Mouse (Mus musculus) CH12.LX (cell line): ENCODE data around the gene Hmga1b. TPM values are rescaled to one million over a fixed set of nuclear protein-coding genes. Genes with fewer than 3 reads are reported as not detected.

Experiments used
- DNase-seq: peaks from one replicate; pipeline ENCODE4 v3.0.0-alpha.2; 2013; ENCODE audit errors: extremely low read depth
- H3K27ac ChIP-seq: 2 replicates; pipeline ENCODE4 v1.5.1; 2012; ENCODE audit warnings: low read depth, mild to moderate bottlenecking, control low read depth, moderate library complexity; ENCODE audit not compliant: insufficient read depth
- H3K27me3 ChIP-seq: replicated peaks from 2 replicates; pipeline ENCODE3; 2012; ENCODE audit warnings: inconsistent platforms
- H3K36me3 ChIP-seq, 2 experiments: replicated peaks in 1 of 2; 2 replicates each; pipeline versions ENCODE3 to v1.6.1; 2012; ENCODE audit warnings: inconsistent platforms in 1 of 2, low read length in 1 of 2, mild to moderate bottlenecking in 1 of 2, mixed read lengths in 1 of 2, moderate library complexity in 1 of 2; ENCODE audit not compliant: control insufficient read depth in 1 of 2, insufficient read depth in 1 of 2
- H3K4me1 ChIP-seq, 2 experiments: 2 replicates each; pipeline ENCODE4 v1.6.1; 2012; ENCODE audit warnings: inconsistent platforms in 1 of 2, moderate library complexity in 1 of 2; ENCODE audit not compliant: insufficient read depth in 2 of 2, control insufficient read depth in 1 of 2
- H3K4me2 ChIP-seq: 2 replicates; pipeline ENCODE4 v1.6.1; 2012; ENCODE audit warnings: low read depth, mild to moderate bottlenecking, control low read depth; ENCODE audit not compliant: poor library complexity, insufficient read depth, severe bottlenecking
- H3K4me3 ChIP-seq, 3 experiments: fragments of 150-350 bp in 1 of 3; sonication (generic) in 1 of 3; replicated peaks in 1 of 3; 2 replicates each; pipeline versions ENCODE3 to v1.5.1; 2011 to 2012; ENCODE audit warnings: low read depth in 2 of 3, low read length in 2 of 3, mild to moderate bottlenecking in 2 of 3, moderate library complexity in 2 of 3, control low read depth in 1 of 3, improper control_type of control experiment in 1 of 3, inconsistent platforms in 1 of 3, mixed read lengths in 1 of 3; ENCODE audit not compliant: poor library complexity in 1 of 3
- H3K79me2 ChIP-seq: replicated peaks from 2 replicates; pipeline ENCODE4 v1.6.1; 2012; ENCODE audit warnings: mild to moderate bottlenecking, moderate library complexity; ENCODE audit not compliant: control insufficient read depth, poor library complexity, insufficient read depth, severe bottlenecking; ENCODE audit errors: extremely low read depth
- H3K9ac ChIP-seq: 2 replicates; pipeline ENCODE4 v1.6.1; 2012; ENCODE audit warnings: low read depth, mild to moderate bottlenecking, control low read depth, moderate library complexity; ENCODE audit not compliant: insufficient read depth
- H3K9me3 ChIP-seq: replicated peaks from 2 replicates; pipeline ENCODE3; 2012; ENCODE audit warnings: low read length, inconsistent platforms, mixed read lengths
- BHLHE40 ChIP-seq: IDR thresholded peaks from 2 replicates; pipeline ENCODE4 v1.6.1; 2011; ENCODE audit warnings: mild to moderate bottlenecking, low read depth, low read length, improper control_type of control experiment
- CHD1 ChIP-seq: IDR thresholded peaks from 2 replicates; pipeline ENCODE4 v1.6.1; 2012; ENCODE audit warnings: low read depth, low read length, improper control_type of control experiment, inconsistent platforms
- E2F4 ChIP-seq: IDR thresholded peaks from 2 replicates; pipeline ENCODE4 v1.6.1; 2011; ENCODE audit warnings: low read depth, low read length, improper control_type of control experiment; ENCODE audit not compliant: insufficient replicate concordance
- ELF1 ChIP-seq: IDR thresholded peaks from 2 replicates; pipeline ENCODE4 v1.6.1; 2014; ENCODE audit warnings: low read depth, mild to moderate bottlenecking, inconsistent platforms, low read length, improper control_type of control experiment
- EP300 ChIP-seq: IDR thresholded peaks from 2 replicates; pipeline ENCODE4 v1.6.1; 2011; ENCODE audit warnings: low read length, improper control_type of control experiment
- ETS1 ChIP-seq: conservative IDR thresholded peaks from 2 replicates; pipeline ENCODE4 v1.6.1; 2012; ENCODE audit warnings: low read depth, mild to moderate bottlenecking, inconsistent platforms, low read length, improper control_type of control experiment, moderate library complexity
- GABPA ChIP-seq: IDR thresholded peaks from 2 replicates; pipeline ENCODE4 v1.6.1; 2012; ENCODE audit warnings: low read depth, low read length, improper control_type of control experiment, inconsistent platforms; ENCODE audit not compliant: insufficient replicate concordance
- HCFC1 ChIP-seq: IDR thresholded peaks from 2 replicates; pipeline ENCODE4 v1.6.1; 2012; ENCODE audit warnings: low read depth, mild to moderate bottlenecking, inconsistent platforms, low read length, improper control_type of control experiment
- JUN ChIP-seq: IDR thresholded peaks from 2 replicates; pipeline ENCODE4 v1.6.1; 2011; ENCODE audit warnings: low read depth, mild to moderate bottlenecking, low read length, improper control_type of control experiment, moderate library complexity; ENCODE audit not compliant: insufficient read depth
- JUND ChIP-seq: conservative IDR thresholded peaks from 2 replicates; pipeline ENCODE4 v1.6.1; 2011; ENCODE audit warnings: low read depth, low read length, improper control_type of control experiment
- KAT2A ChIP-seq: IDR thresholded peaks from 2 replicates; pipeline ENCODE4 v1.6.1; 2012; ENCODE audit warnings: low read length, improper control_type of control experiment, inconsistent platforms; ENCODE audit not compliant: insufficient replicate concordance
- MAFK ChIP-seq: IDR thresholded peaks from 2 replicates; pipeline ENCODE4 v1.6.1; 2011; ENCODE audit warnings: low read length, improper control_type of control experiment; ENCODE audit not compliant: insufficient replicate concordance
- MAZ ChIP-seq: IDR thresholded peaks from 2 replicates; pipeline ENCODE4 v1.6.1; 2012; ENCODE audit warnings: low read depth, mild to moderate bottlenecking, inconsistent platforms, low read length, improper control_type of control experiment, moderate library complexity
- MXI1 ChIP-seq: IDR thresholded peaks from 2 replicates; pipeline ENCODE4 v1.6.1; 2011; ENCODE audit warnings: mild to moderate bottlenecking, low read depth, low read length, improper control_type of control experiment
- MYC ChIP-seq: IDR thresholded peaks from 2 replicates; pipeline ENCODE4 v1.6.1; 2011; ENCODE audit warnings: low read depth, mild to moderate bottlenecking, improper control_type of control experiment, low read length
- NELFE ChIP-seq: IDR thresholded peaks from 2 replicates; pipeline ENCODE4 v1.6.1; 2011; ENCODE audit warnings: low read depth, low read length, improper control_type of control experiment
- NRF1 ChIP-seq: IDR thresholded peaks from 2 replicates; pipeline ENCODE4 v1.6.1; 2014; ENCODE audit warnings: low read depth, mild to moderate bottlenecking, inconsistent platforms, low read length, improper control_type of control experiment, moderate library complexity
- PAX5 ChIP-seq: IDR thresholded peaks from 2 replicates; pipeline ENCODE4 v1.6.1; 2012; ENCODE audit warnings: low read length, inconsistent platforms, mixed read lengths
- POLR2A ChIP-seq: IDR thresholded peaks from 2 replicates; pipeline ENCODE4 v1.6.1; 2011; ENCODE audit warnings: low read depth, mild to moderate bottlenecking, improper control_type of control experiment, low read length
- POLR2AphosphoS2 ChIP-seq: IDR thresholded peaks from 2 replicates; pipeline ENCODE4 v1.6.1; 2011; ENCODE audit warnings: low read depth, low read length, improper control_type of control experiment
- RAD21 ChIP-seq: IDR thresholded peaks from 2 replicates; pipeline ENCODE4 v1.6.1; 2011; ENCODE audit warnings: low read depth, mild to moderate bottlenecking, low read length, improper control_type of control experiment, moderate library complexity
- RCOR1 ChIP-seq: conservative IDR thresholded peaks from 2 replicates; pipeline ENCODE4 v1.6.1; 2012; ENCODE audit warnings: low read depth, mild to moderate bottlenecking, inconsistent platforms, low read length, improper control_type of control experiment
- SIN3A ChIP-seq: IDR thresholded peaks from 2 replicates; pipeline ENCODE4 v1.6.1; 2012; ENCODE audit warnings: low read length, improper control_type of control experiment, inconsistent platforms
- SMC3 ChIP-seq: IDR thresholded peaks from 2 replicates; pipeline ENCODE4 v1.6.1; 2011; ENCODE audit warnings: low read depth, low read length, improper control_type of control experiment
- UBTF ChIP-seq: IDR thresholded peaks from 2 replicates; pipeline ENCODE4 v1.6.1; 2012; ENCODE audit warnings: low read depth, mild to moderate bottlenecking, inconsistent platforms, low read length, improper control_type of control experiment, moderate library complexity
- USF1 ChIP-seq: IDR thresholded peaks from 2 replicates; pipeline ENCODE4 v1.6.1; 2014; ENCODE audit warnings: low read depth, mild to moderate bottlenecking, inconsistent platforms, low read length, improper control_type of control experiment
- USF2 ChIP-seq: conservative IDR thresholded peaks from 2 replicates; pipeline ENCODE4 v1.6.1; 2011; ENCODE audit warnings: low read depth, low read length, improper control_type of control experiment
- ZC3H11A ChIP-seq: IDR thresholded peaks from 2 replicates; pipeline ENCODE4 v1.6.1; 2012; ENCODE audit warnings: low read depth, mild to moderate bottlenecking, inconsistent platforms, low read length, improper control_type of control experiment
- ZMIZ1 ChIP-seq: IDR thresholded peaks from 2 replicates; pipeline ENCODE4 v1.6.1; 2012; ENCODE audit warnings: low read depth, mild to moderate bottlenecking, inconsistent platforms, low read length, improper control_type of control experiment
- ZNF384 ChIP-seq: IDR thresholded peaks from 2 replicates; pipeline ENCODE4 v1.6.1; 2012; ENCODE audit warnings: low read depth, low read length, improper control_type of control experiment, inconsistent platforms
- dilution Hi-C: fragments of 300-500 bp; cut with MboI; formaldehyde crosslinking; loops from 2 replicates; pipeline ENCODE4 v1.14.3; 2020; ENCODE audit warnings: low sequenced_read_pairs; ENCODE audit not compliant: extremely low pct_unique_long_range_greater_than_20kb, extremely low pct_ligation_motif_present
- in situ Hi-C: fragments of 300-500 bp; cut with MboI; formaldehyde crosslinking; loops from 3 replicates; pipeline ENCODE4 v1.14.3; 2019; ENCODE audit warnings: low sequenced_read_pairs, low pct_ligation_motif_present, low pct_unique_long_range_greater_than_20kb, mixed read lengths
- polyA plus RNA-seq: library from polyadenylated mRNA; unstranded; fragments of >175 nt; gene quantifications from 2 replicates; pipeline ENCODE4 v1.2.1, GENCODE M21; 2012; ENCODE audit warnings: low read depth; ENCODE audit not compliant: insufficient read length
- total RNA-seq, 2 experiments: library from RNA; depleted of rRNA; stranded (reverse); fragments of 300-350 nt in 1 of 2; fragments of >200 nt in 1 of 2; gene quantifications; 2 replicates each; pipeline ENCODE4 v1.2.3; 2012 to 2014

Hmga1b gene
- total and polyA plus RNA-seq, 3 experiments, result 126 to 414 (median 167) TPM

GRCm38 (mm10) chr11:120751606-120752005 is 11.0 kb upstream of the Hmga1b start:
- Histone ChIP-seq H3K4me1 (no peaks in the 10 kb centered on the region), H3K36me3 (no peaks in the 10 kb centered on the region), H3K27me3 (peaks cover 17% of the 10 kb centered on the region), H3K27ac (no peak overlapping the region)
- TF ChIP-seq POLR2A (no peak), PAX5 (no peak), MAZ (no peak), SMC3 (no peak), GABPA (no peak), CHD1 (no peak), POLR2AphosphoS2 (no peak), ETS1 (no peak), NELFE (no peak), UBTF (no peak), NRF1 (no peak), MXI1 (no peak), ZNF384 (no peak), E2F4 (no peak), ZMIZ1 (no peak), MYC (no peak), MAFK (no peak)
- TF ChIP-seq, all 38 proteins: peak for 0
- Histone ChIP-seq H3K9ac (no peak overlapping the region), H3K79me2 (no peaks in the 10 kb centered on the region), H3K4me2 (no peak overlapping the region), H3K9me3 (no peaks in the 10 kb centered on the region), H3K4me3 (no peak overlapping the region)
- DNase-seq, result no peak
- in situ Hi-C loops, result no loop called here
- dilution Hi-C loops, result no loop called here

DNA sequence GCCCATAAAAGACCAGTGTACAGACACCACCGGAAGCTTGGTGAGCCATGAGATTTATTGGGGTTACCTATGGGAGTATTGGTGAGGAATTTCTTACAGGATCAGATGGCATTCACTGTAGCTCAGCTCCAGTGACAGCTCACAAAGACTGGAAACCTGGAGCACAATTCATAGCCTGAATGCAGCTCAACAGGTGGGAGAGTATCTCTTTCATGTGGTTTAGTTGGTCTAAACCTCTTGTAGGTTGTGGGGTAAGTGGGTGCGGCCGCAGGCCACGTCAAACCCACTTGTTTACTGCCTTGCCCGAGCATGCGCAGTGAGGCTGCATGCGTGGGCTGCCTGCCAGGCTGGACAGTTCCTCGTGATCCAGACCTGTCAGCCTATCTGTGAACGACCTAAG is 2.4 kb upstream of the Hmga1b start:
- in situ Hi-C loops, result no loop called here
- Histone ChIP-seq H3K4me1 (peaks cover 0 to 2% of the 10 kb centered on the region in 2 experiments; a peak in 1 of 4 replicates), H3K4me2 (no peak overlapping the region), H3K27ac (no peak overlapping the region), H3K79me2 (no peaks in the 10 kb centered on the region), H3K9me3 (peaks cover 44% of the 10 kb centered on the region), H3K9ac (no peak overlapping the region), H3K36me3 (no peaks in the 10 kb centered on the region), H3K4me3 (no peak overlapping the region), H3K27me3 (peaks cover 13% of the 10 kb centered on the region)
- no peak for TF ChIP-seq JUN
- no peak for TF ChIP-seq ZMIZ1
- no peak for TF ChIP-seq ZC3H11A
- TF ChIP-seq ETS1, result no peak
- TF ChIP-seq KAT2A, result no peak
- no peak for TF ChIP-seq HCFC1
- TF ChIP-seq SIN3A, result no peak
- no peak for TF ChIP-seq RAD21
- no peak for TF ChIP-seq JUND
- no peak for TF ChIP-seq MYC
- TF ChIP-seq BHLHE40, result no peak
- no peak for TF ChIP-seq ELF1
- no peak for TF ChIP-seq NELFE
- TF ChIP-seq USF1, result no peak
- no peak for TF ChIP-seq USF2
- no peak for TF ChIP-seq POLR2AphosphoS2
- no peak for TF ChIP-seq EP300
- no peak for TF ChIP-seq RCOR1
- no peak for DNase-seq
- dilution Hi-C loops, result no loop called here
